ENCODE assay signal across 14 mouse cellular contexts in the genomic region with DNA sequence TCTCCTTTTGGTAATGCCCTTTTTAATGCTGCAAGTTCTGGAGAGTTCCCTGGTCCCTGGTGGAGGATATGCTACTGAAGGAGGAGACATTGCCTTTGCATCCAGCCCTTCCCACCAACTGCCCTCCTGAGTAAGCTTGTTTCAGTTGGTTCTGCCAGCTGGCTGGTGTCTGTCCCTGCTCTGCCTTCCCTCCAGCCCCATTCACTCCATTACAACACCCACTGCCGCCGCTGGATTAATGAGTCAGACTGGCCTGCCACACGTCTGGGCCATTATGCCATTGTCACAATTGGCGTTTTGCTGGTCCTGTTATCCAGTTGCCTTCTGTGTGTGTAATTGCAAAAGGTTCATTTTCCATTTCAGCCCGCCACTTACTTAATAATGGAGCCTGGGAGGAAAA.
DNase-seq lines count a peak whose midpoint lies in the region; ATAC-seq and TF ChIP-seq lines count a peak whose summit lies in the region.
"Had no signal": no experiment of that assay in that cellular context is flagged by ENCODE, and none has a peak within 500 bp of the region (broad histone marks: within the 10 kb centered on the region; RNA-seq: fewer than 3 reads in every experiment).

No protein-coding gene starts in this region.

- H3K4me1 ChIP-seq in lung, embryonic 14.5 days (ENCODE audit: insufficient read depth) = peaks cover 10% of the 10 kb centered on the region; the same call in 1 of the 2 replicates
- H3K4me1 ChIP-seq in lung, adult 2 months (ENCODE audit: control insufficient read depth, insufficient read depth, low read length) = no peaks in the 10 kb centered on the region; the same call in 1 of the 2 replicates
- H3K4me1 ChIP-seq in stomach, postnatal 0 days (replicated peaks; ENCODE audit: control insufficient read depth, insufficient read depth) = no peaks in the 10 kb centered on the region
- H3K4me1 ChIP-seq: hindbrain, embryonic 10.5 days had no signal

- TF ChIP-seq POLR2A in lung, adult 2 months (IDR thresholded peaks at IDR 0.05; ENCODE audit: borderline replicate concordance, extremely low read depth, low read depth, low read length) = no peak

- no peaks in the 10 kb centered on the region for H3K36me3 ChIP-seq in lung, embryonic 14.5 days (ENCODE audit: insufficient read depth)
- no peaks in the 10 kb centered on the region for H3K36me3 ChIP-seq in stomach, postnatal 0 days (ENCODE audit: control insufficient read depth, insufficient read depth, low read length)
- H3K36me3 ChIP-seq: hindbrain, embryonic 10.5 days had no signal

- H3K9me3 ChIP-seq in lung, embryonic 14.5 days (ENCODE audit: low read depth, low read length) = no peaks in the 10 kb centered on the region
- no peaks in the 10 kb centered on the region for H3K9me3 ChIP-seq in stomach, postnatal 0 days (ENCODE audit: control insufficient read depth, low read length)
- H3K9me3 ChIP-seq: hindbrain, embryonic 10.5 days had no signal

- H3K4me2 ChIP-seq in lung, embryonic 14.5 days = no peak overlapping the region
- H3K4me2 ChIP-seq in stomach, postnatal 0 days (replicated peaks; ENCODE audit: low read depth) = no peak overlapping the region

- peak; percentile 68 for DNase-seq in adrenal gland, adult 2 months
- DNase-seq in adrenal gland, postnatal 4 days (ENCODE audit: low spot score in 2 of 2) = no peak
- DNase-seq in lung, embryonic 14.5 days = peak; percentile 53
- DNase-seq in lung, adult 2 months = no peak
- peak; percentile 8 for DNase-seq in adipocyte (ENCODE audit: low spot score)
- DNase-seq in stomach, postnatal 0 days (ENCODE audit: low spot score) = no peak
- DNase-seq: cerebellum, adult 2 months; embryo, embryonic 11 days; layer of hippocampus, adult 9-11 months; thymus, adult 2 months had no signal

- no peak overlapping the region for H3K4me3 ChIP-seq in lung, embryonic 14.5 days (ENCODE audit: low read depth, low read length)
- H3K4me3 ChIP-seq in lung, adult 2 months (replicated peaks; ENCODE audit: extremely low read depth, low read depth, low read length) = no peak overlapping the region
- H3K4me3 ChIP-seq in stomach, postnatal 0 days (ENCODE audit: low read depth, low read length) = no peak overlapping the region
- H3K4me3 ChIP-seq: hindbrain, embryonic 10.5 days had no signal

- ATAC-seq in lung, embryonic 14.5 days (ENCODE audit: insufficient read depth) = peak; percentile 57; the same call in 1 of the 2 replicates
- ATAC-seq in granulocyte monocyte progenitor cell, adult 5-6 weeks (replicated peaks; ENCODE audit: poor library complexity, severe bottlenecking) = peak; percentile 80
- ATAC-seq in activated CD4-positive, CD25-positive, alpha-beta regulatory T cell, adult 4 months = no peak
- ATAC-seq in stomach, postnatal 0 days (ENCODE audit: low FRiP score, low TSS enrichment) = no peak
- ATAC-seq: inflammation-experienced regulatory T-cells, adult 6 months had no signal

- TF ChIP-seq EP300 in stomach, postnatal 0 days (optimal IDR thresholded peaks at IDR 0.05) = no peak

- WGBS in lung, embryonic 14.5 days = 63% methylated on average over 5 of the region's 5 CpGs
- WGBS in lung, adult 2 months = 75% methylated on average over 5 of the region's 5 CpGs
- 69% methylated on average over 5 of the region's 5 CpGs for WGBS in stomach, postnatal 0 days

- no peak for TF ChIP-seq CTCF in lung, embryonic 14.5 days (IDR thresholded peaks at IDR 0.05; ENCODE audit: low read depth)
- TF ChIP-seq CTCF in lung, adult 2 months (IDR thresholded peaks at IDR 0.05; ENCODE audit: insufficient read depth, low read length) = no peak
- no peak for TF ChIP-seq CTCF in stomach, postnatal 0 days (IDR thresholded peaks at IDR 0.05; ENCODE audit: low read depth)

- H3K9ac ChIP-seq in lung, embryonic 14.5 days = no peak overlapping the region
- H3K9ac ChIP-seq in stomach, postnatal 0 days (ENCODE audit: low read length) = no peak overlapping the region

- no peaks in the 10 kb centered on the region for H3K27me3 ChIP-seq in lung, embryonic 14.5 days (ENCODE audit: insufficient read depth, low read length)
- no peaks in the 10 kb centered on the region for H3K27me3 ChIP-seq in stomach, postnatal 0 days (ENCODE audit: control insufficient read depth, insufficient read depth, low read length)

- H3K27ac ChIP-seq in lung, embryonic 14.5 days (ENCODE audit: low read depth) = no peak overlapping the region
- H3K27ac ChIP-seq in stomach, postnatal 0 days (replicated peaks) = no peak overlapping the region
- H3K27ac ChIP-seq: hindbrain, embryonic 10.5 days had no signal

Comparison
In these comparisons a context has a peak if more than half of its experiments do, and no peak if none do; other contexts are left out.
1. DNase-seq: peak in adrenal gland, adult 2 months (single experiment), lung, embryonic 14.5 days (single experiment) and adipocyte (single experiment); none in adrenal gland, postnatal 4 days (0 of 2), lung, adult 2 months (single experiment) and stomach, postnatal 0 days (single experiment).
2. ATAC-seq: peak in lung, embryonic 14.5 days (single experiment) and granulocyte monocyte progenitor cell, adult 5-6 weeks (single experiment); none in activated CD4-positive, CD25-positive, alpha-beta regulatory T cell, adult 4 months (single experiment) and stomach, postnatal 0 days (single experiment).